Mouse (Mus musculus) cerebellum, adult 2 months (tissue): Measurements from ENCODE around the gene Erlin1.

Experiments
- CTCF ChIP-seq: fragments of 200-500 bp; IDR thresholded peaks from 2 replicates; pipeline ENCODE4 v1.5.1; 2011; ENCODE audit warnings: low read depth, mild to moderate bottlenecking, control low read depth, low read length, moderate library complexity, borderline replicate concordance; ENCODE audit not compliant: insufficient read depth
- POLR2A ChIP-seq: fragments of 200-500 bp; IDR thresholded peaks from 2 replicates; pipeline ENCODE4 v1.6.1; 2011; ENCODE audit warnings: low read length, control low read depth, borderline replicate concordance; ENCODE audit not compliant: insufficient read depth

DNA sequence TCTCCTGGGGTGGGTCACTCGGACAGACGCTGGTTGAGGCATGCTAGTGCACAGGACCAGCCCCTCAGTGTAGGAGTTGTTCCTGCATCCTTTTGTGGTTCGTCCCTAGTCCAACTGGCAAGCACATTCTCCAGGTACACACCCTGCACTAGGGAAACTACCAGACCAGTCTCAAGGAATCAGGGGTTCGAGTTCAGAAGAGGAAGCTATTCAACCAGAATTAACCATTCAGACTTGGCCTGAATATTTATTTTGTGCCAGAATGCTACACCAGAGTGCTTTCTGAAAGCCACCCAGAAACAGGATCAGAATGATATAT, 288 bp upstream of the Erlin1 start:
- TF ChIP-seq POLR2A (no peak; the same call in 1 of the 2 replicates), CTCF (no peak)
